Mouse (Mus musculus) midbrain, embryonic 10.5 days (tissue): Measurements from ENCODE around the gene Dbt. TPM values are rescaled to one million over a fixed set of nuclear protein-coding genes. Genes with fewer than 3 reads are reported as not detected.

Experiments used
- DNase-seq: peaks from one replicate; pipeline ENCODE4 v3.0.0-alpha.2; 2017; ENCODE audit warnings: low spot score
- H3K27ac ChIP-seq: fragments of 300-500 bp; sonication (generic); replicated peaks from 2 replicates; pipeline ENCODE4 v1.5.1; 2016; ENCODE audit warnings: mild to moderate bottlenecking
- H3K27me3 ChIP-seq: fragments of 300-500 bp; sonication (generic); 2 replicates; pipeline ENCODE4 v1.6.1; 2016; ENCODE audit warnings: low read depth, mild to moderate bottlenecking; ENCODE audit not compliant: poor library complexity, severe bottlenecking
- H3K36me3 ChIP-seq: fragments of 300-500 bp; sonication (generic); 2 replicates; pipeline ENCODE4 v1.6.1; 2016; ENCODE audit warnings: mild to moderate bottlenecking, moderate library complexity
- H3K4me1 ChIP-seq: fragments of 300-500 bp; sonication (generic); 2 replicates; pipeline ENCODE4 v1.6.1; 2016
- H3K4me3 ChIP-seq: fragments of 300-500 bp; sonication (generic); 2 replicates; pipeline ENCODE4 v1.5.1; 2016; ENCODE audit warnings: mild to moderate bottlenecking, moderate library complexity
- H3K9me3 ChIP-seq: fragments of 300-500 bp; sonication (generic); replicated peaks from 2 replicates; pipeline ENCODE4 v1.6.1; 2016; ENCODE audit warnings: mild to moderate bottlenecking
- WGBS: fragments of 180-500 bp; shearing (Covaris S2); methylation state at CpG from one replicate; pipeline ENCODE4 v1.1.7; 2016; 5-methylcytosine and 5-hydroxymethylcytosine counted together
- polyA plus RNA-seq: library from polyadenylated mRNA; unstranded; fragments of >200 nt; fragmentation: Nextera tagmentation; extraction: Ambion mirVana; gene quantifications from 2 replicates; pipeline ENCODE4 v1.2.1, GENCODE M21; 2016

Dbt gene
- 11.4 and 12.4 TPM in 2 replicates for polyA plus RNA-seq

DNA sequence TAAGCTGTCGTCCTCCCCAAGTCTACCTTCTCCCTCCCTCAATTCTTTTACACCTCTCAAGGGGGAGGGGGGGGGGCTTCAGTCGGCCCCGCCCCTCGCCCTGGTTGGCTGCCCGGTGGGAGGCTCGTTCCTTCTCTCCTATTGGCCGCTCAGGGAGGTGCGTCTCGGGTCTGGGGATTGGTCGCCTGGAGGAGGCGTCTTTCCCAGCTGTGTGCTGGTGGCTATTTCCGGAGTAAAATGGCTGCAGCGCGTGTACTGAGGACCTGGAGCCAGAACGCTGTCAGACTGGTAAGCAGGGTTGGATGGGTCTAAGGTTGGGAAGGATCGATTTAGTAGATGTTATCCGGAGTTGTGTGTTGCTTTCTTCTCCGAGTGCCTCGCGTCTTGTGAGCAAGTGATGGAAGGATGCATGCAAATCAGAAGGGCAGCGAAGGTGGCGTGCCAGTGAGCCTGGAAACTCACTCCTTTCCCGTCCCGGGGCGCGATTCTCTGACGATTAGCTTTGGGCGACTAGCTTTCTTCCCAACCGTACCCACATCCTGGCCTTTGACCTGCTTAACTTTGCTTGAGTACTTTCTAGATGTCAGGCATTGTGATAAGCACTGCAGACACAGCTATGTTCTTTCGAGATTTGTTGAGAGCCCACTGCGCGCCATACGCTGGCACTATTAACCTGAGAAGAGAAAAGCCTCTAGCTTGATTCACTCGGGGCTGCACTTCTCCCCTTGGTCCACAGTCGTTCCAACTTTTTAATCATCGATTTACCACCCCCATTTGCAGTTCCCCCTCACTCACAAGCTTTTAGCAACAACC, at the start of gene Dbt:
Gene Dbt, plus strand, starts transcription at position 167 of the 813 bp plus-strand sequence.
- peak; percentile 90 for DNase-seq
- Histone ChIP-seq H3K4me1 (peaks cover 14% of the 10 kb centered on the region), H3K36me3 (peaks cover 21% of the 10 kb centered on the region), H3K27ac (peak within 1 kb of the TSS; percentile 84), H3K9me3 (no peaks in the 10 kb centered on the region), H3K27me3 (no peaks in the 10 kb centered on the region), H3K4me3 (peak within 1 kb of the TSS; percentile 77)
- whole genome bisulfite sequencing, result 2% methylated on average over 36 of the region's 36 CpGs

DNA sequence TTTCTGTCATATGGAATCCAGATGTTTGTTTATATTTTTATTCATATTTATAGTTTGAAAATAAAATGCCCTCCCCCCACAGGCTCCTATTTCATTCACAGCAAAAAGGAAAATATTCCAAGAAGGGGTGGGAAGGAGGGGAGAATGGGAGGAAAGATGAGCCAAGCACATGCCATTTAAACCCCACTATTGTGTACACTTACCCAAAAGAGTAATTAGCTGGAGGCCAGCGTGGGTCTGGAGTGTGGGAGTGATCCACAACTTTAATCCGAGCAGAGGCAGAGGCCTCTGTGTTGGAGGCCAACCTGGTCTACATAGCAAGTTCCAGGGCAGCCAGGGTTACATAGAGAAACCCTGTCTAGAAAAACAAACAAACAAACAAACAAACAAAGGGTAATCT, 48.6 kb upstream of the Dbt start:
- Histone ChIP-seq H3K4me3 (no peak overlapping the region), H3K9me3 (no peaks in the 10 kb centered on the region), H3K4me1 (0 out of 2 replicates have a peak, but pooled peaks cover 5% of the 10 kb centered on the region), H3K36me3 (no peaks in the 10 kb centered on the region), H3K27me3 (no peaks in the 10 kb centered on the region), H3K27ac (no peak overlapping the region)
- no peak for DNase-seq
- 61% methylated on average over 2 of the region's 2 CpGs for WGBS

DNA sequence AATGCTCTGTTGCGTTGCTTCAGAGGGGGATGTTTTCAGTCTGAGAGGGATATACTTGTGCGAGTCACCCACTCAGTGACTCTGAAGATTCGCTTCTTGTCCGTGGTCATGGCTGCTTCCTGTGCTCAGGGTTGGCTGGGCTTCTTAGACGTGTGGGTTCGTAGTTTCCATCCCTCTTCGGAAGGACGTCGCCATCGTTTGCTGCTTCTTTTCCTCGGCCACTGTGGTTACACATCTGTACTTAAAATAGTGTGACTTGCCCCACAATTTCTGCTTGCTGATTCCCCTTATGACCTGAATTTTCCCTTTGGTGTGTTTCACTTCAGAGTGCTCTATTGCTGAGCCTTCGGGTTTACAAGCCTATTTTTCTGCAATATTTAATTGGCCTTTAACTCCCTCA, 47.2 kb upstream of the Dbt start:
- H3K4me1 ChIP-seq, result 0 out of 2 replicates have a peak, but pooled peaks cover 5% of the 10 kb centered on the region
- no peaks in the 10 kb centered on the region for H3K36me3 ChIP-seq
- no peaks in the 10 kb centered on the region for H3K9me3 ChIP-seq
- WGBS, result 91% methylated on average over 12 of the region's 12 CpGs
- no peak overlapping the region for H3K27ac ChIP-seq
- H3K4me3 ChIP-seq, result no peak overlapping the region
- H3K27me3 ChIP-seq, result no peaks in the 10 kb centered on the region
- DNase-seq, result no peak

DNA sequence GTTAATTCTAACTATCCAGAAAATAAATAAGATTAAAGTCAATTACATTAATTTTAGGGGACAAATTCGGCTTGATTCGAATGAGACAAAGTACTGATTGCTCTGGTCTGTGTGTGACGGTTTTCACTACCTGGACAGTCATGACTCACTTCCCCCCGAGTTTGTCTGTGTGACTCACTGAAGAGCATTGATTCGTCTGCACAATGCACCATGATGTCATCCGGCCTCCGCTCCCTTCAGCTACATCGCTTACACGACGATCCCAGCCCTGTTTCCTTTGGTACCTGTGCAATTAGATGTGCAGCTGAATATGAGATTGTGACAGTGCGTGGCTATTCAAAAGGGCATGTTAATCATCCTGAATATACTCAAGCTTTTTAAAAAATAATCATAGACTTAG, 38.3 kb upstream of the Dbt start:
- Histone ChIP-seq H3K9me3 (no peaks in the 10 kb centered on the region), H3K36me3 (no peaks in the 10 kb centered on the region), H3K27ac (no peak overlapping the region), H3K4me1 (no peaks in the 10 kb centered on the region), H3K4me3 (no peak overlapping the region), H3K27me3 (no peaks in the 10 kb centered on the region)
- 84% methylated on average over 11 of the region's 11 CpGs for WGBS
- DNase-seq, result no peak

DNA sequence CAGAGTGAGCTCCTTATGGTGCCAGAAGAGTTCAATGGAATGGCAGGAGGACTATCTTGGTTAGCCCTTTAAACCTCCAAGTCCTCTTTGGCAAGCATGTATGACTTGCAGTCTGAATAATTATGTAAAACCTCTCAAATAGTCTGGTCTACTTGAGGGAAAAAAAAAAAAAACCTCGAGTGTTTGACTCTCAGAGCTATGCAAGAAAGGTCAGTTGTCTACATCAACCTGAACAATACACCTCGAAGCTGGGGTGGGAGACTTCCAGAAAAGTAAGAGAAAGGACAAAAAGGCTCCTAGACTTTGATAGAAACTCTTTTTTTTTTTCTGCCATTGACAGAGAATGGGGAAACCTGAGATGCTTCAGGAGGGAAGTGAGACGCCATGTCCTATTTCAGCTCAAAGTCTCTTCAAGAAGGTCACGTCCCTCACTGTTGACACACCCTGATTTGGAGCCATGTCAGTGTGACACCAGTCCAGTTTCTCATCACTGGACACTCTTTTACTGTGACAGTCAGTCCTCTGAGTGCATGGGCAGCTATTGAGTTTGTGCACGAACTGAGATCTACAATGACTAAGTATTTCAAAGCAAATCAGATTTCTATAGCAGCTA, 36.1 kb upstream of the Dbt start:
- DNase-seq, result no peak
- Histone ChIP-seq H3K9me3 (no peaks in the 10 kb centered on the region), H3K4me3 (no peak overlapping the region), H3K27me3 (no peaks in the 10 kb centered on the region), H3K36me3 (no peaks in the 10 kb centered on the region), H3K27ac (no peak overlapping the region), H3K4me1 (peaks cover 9% of the 10 kb centered on the region)
- 73% methylated on average over 5 of the region's 5 CpGs for WGBS

DNA sequence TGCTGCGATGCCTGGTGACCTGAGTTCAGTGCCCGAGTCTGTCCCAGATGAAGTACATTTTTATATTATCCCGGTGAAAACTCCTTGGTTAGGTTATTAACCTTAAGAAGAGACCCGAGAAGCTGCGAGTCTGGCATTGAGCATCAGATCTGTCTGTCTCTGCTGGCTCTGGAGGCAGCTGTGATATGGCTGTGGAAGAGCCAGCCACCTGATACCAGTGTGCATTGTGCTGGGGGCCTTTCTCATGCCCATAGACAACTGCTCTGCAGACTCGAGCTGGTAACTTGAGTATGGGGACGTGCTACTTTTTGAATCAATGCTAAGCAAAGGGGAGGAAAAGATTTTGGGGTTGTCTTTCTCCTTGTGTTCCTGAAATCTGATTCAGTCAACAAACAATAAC, 35.5 kb upstream of the Dbt start:
- 85% methylated on average over 7 of the region's 7 CpGs for WGBS

DNA sequence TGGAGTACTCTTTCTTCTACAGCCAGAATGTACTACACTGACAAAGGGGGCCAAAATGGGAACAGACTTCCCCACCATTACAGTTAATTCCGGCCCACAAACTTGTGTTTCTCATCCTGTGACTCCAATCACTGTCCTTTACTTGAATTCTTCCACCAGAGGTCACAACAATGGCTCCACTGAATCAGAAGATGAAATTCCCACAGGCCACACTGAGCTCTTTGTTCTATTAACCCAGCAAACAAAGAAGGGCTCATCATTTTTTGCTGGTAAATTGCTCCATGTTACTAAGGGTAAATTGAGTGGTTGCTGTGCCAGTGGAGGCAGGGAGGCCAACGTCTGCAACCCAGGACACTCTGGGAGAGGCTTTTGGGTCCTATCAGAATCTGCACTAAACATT, 32.8 kb upstream of the Dbt start:
- no peak for DNase-seq
- WGBS, result 51% methylated on average over 2 of the region's 2 CpGs
- H3K27ac ChIP-seq, result no peak overlapping the region

More for the DNA sequence above, 35.5 kb upstream of the Dbt start:
- DNase-seq, result no peak
- Histone ChIP-seq H3K4me1 (peaks cover 9% of the 10 kb centered on the region), H3K27me3 (no peaks in the 10 kb centered on the region), H3K9me3 (no peaks in the 10 kb centered on the region), H3K27ac (no peak overlapping the region), H3K4me3 (no peak overlapping the region), H3K36me3 (no peaks in the 10 kb centered on the region)

GRCm38 (mm10) chr3:116480937-116481336, 31.9 kb upstream of the Dbt start:
- Histone ChIP-seq H3K27ac (no peak overlapping the region), H3K4me3 (no peak overlapping the region), H3K27me3 (no peaks in the 10 kb centered on the region), H3K36me3 (peaks cover under 1% of the 10 kb centered on the region; the same call in 1 of the 2 replicates), H3K4me1 (peaks cover 9% of the 10 kb centered on the region), H3K9me3 (no peaks in the 10 kb centered on the region)
- DNase-seq, result no peak
- WGBS, result 74% methylated on average over 5 of the region's 5 CpGs

More for the DNA sequence above, 32.8 kb upstream of the Dbt start:
- H3K36me3 ChIP-seq, result no peaks in the 10 kb centered on the region
- peaks cover 9% of the 10 kb centered on the region for H3K4me1 ChIP-seq
- H3K4me3 ChIP-seq, result no peak overlapping the region
- H3K27me3 ChIP-seq, result no peaks in the 10 kb centered on the region
- no peaks in the 10 kb centered on the region for H3K9me3 ChIP-seq

DNA sequence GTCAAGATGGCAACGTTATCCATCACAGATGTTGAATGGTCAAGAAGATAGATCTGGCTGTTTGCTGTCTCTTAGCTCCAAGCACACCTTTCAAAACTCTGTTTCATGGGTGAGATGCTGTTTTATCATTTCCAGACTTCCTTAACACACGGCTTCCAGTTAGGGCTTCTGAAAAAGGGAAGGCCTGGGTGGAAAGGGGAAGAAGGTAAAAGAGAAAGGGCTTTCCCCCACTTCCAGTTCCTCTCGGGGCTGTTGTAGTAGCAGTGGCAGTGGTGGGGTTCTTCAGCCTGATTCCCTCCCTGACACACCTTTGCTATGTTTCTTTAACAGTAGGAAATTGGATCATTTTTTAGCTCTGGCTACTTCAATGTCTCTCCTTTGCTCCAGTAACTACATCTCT, 30.1 kb upstream of the Dbt start:
- DNase-seq, result no peak
- Histone ChIP-seq H3K36me3 (peaks cover 17% of the 10 kb centered on the region), H3K4me3 (no peak overlapping the region), H3K27ac (no peak overlapping the region), H3K9me3 (no peaks in the 10 kb centered on the region), H3K4me1 (peaks cover 9% of the 10 kb centered on the region), H3K27me3 (no peaks in the 10 kb centered on the region)
- 88% methylated on average over 3 of the region's 3 CpGs for WGBS

DNA sequence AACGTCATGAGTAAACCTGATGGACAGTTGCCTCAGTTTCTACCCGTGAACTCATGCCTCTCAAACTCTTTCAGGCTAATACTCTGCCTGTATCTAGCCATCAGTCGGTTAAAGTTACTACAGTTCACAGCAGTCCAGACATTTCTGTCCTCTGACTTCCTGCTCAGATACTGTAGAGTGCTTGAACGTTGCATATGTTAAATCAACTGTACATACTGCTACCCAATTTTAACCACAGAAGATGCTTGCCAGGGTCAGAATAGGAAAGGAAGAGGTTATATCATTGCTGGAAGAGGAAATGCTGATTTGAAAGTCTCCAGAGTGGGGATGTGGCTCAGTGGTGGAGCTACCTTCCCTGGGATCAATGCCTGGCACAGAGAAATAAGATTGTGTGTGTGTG, 29.6 kb upstream of the Dbt start:
- H3K27ac ChIP-seq, result no peak overlapping the region
- no peaks in the 10 kb centered on the region for H3K27me3 ChIP-seq
- H3K4me1 ChIP-seq, result peaks cover 9% of the 10 kb centered on the region
- 88% methylated on average over 4 of the region's 4 CpGs for WGBS
- no peaks in the 10 kb centered on the region for H3K9me3 ChIP-seq
- no peak for DNase-seq
- no peak overlapping the region for H3K4me3 ChIP-seq
- peaks cover 22% of the 10 kb centered on the region for H3K36me3 ChIP-seq

- no peaks in the 10 kb centered on the region for H3K4me1 ChIP-seq
- no peaks in the 10 kb centered on the region for H3K27me3 ChIP-seq
- H3K4me3 ChIP-seq, result no peak overlapping the region
- H3K27ac ChIP-seq, result no peak overlapping the region
- no peak for DNase-seq
- H3K9me3 ChIP-seq, result no peaks in the 10 kb centered on the region
- 96% methylated on average over 5 of the region's 5 CpGs for WGBS
- H3K36me3 ChIP-seq, result peaks cover 99% of the 10 kb centered on the region
Observed at GRCm38 (mm10) chr3:116490920-116491319, 21.9 kb upstream of the Dbt start.

DNA sequence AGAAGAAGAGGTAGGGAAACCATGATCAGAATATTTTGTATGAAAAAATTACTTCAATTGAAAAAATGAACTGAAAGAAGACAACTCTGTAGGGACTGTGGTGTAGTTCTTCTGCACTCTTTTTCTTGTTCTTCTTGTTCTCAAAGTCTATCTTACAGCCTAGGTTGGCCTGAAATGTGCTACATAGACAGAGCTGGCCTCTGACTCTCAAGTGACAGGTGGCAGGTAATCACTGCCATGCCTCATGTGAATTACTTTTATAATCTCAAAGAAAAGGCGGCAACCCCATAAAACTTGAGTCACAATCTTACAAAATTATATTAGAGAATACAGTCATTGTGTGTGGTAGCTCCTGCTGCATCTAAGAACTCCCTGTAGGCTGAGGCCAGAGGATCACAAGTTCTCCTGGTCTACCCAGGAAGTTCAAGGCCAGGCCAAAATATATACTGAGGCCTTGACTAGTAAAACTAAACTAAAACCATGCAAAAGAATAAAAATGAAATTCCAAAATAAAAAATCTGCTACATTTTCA, 20.9 kb upstream of the Dbt start:
- WGBS, result 91% methylated on average over 1 of the region's 1 CpGs
- peaks cover 99% of the 10 kb centered on the region for H3K36me3 ChIP-seq
- H3K27ac ChIP-seq, result no peak overlapping the region

DNA sequence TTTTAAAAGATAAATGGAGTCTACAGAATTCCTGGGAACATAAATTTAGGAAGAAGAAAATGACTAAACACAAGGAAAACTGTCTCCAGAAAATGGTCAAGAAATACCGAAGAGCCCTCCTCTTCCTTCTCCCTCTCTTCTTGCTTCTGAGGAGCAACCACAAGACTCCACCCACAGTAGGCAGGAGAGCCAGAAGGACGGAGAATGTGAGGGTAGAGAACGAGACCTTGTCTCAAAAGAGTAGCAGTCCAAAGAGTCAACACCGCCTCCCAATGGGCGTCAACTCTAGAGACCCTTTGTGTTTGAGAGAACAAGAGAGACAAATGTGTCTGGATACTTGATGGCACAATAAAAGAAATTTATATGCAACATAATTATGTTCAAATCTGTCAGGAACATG, 19.2 kb upstream of the Dbt start:
- no peak overlapping the region for H3K27ac ChIP-seq
- WGBS, result 75% methylated on average over 5 of the region's 5 CpGs
- H3K36me3 ChIP-seq, result peaks cover 100% of the 10 kb centered on the region

More for the DNA sequence above, 20.9 kb upstream of the Dbt start:
- H3K9me3 ChIP-seq, result no peaks in the 10 kb centered on the region
- DNase-seq, result no peak
- no peaks in the 10 kb centered on the region for H3K27me3 ChIP-seq
- no peak overlapping the region for H3K4me3 ChIP-seq
- H3K4me1 ChIP-seq, result no peaks in the 10 kb centered on the region

More for the DNA sequence above, 19.2 kb upstream of the Dbt start:
- Histone ChIP-seq H3K9me3 (no peaks in the 10 kb centered on the region), H3K4me1 (no peaks in the 10 kb centered on the region), H3K27me3 (no peaks in the 10 kb centered on the region), H3K4me3 (no peak overlapping the region)
- DNase-seq, result no peak
